Mouse (Mus musculus) cortical plate, adult 2 months (tissue): ENCODE data around the gene Samd13. TPM values are rescaled to one million over a fixed set of nuclear protein-coding genes. Genes with fewer than 3 reads are reported as not detected.

Experiments used
- H3K27ac ChIP-seq: fragments of 200-500 bp; 2 replicates; pipeline ENCODE4 v1.5.1; 2012; ENCODE audit warnings: low read length, control low read depth, inconsistent platforms; ENCODE audit not compliant: insufficient read depth
- H3K4me1 ChIP-seq: fragments of 200-500 bp; 2 replicates; pipeline ENCODE4 v1.6.1; 2011; ENCODE audit warnings: low read length; ENCODE audit not compliant: control insufficient read depth, insufficient read depth
- H3K4me3 ChIP-seq: fragments of 200-500 bp; 2 replicates; pipeline ENCODE4 v1.5.1; 2011; ENCODE audit warnings: mild to moderate bottlenecking, low read length, control low read depth; ENCODE audit not compliant: insufficient read depth
- CTCF ChIP-seq: fragments of 200-500 bp; IDR thresholded peaks from 2 replicates; pipeline ENCODE4 v1.5.1; 2011; ENCODE audit warnings: mild to moderate bottlenecking, control low read depth, low read length; ENCODE audit not compliant: insufficient read depth; ENCODE audit errors: extremely low read depth
- POLR2A ChIP-seq: fragments of 200-500 bp; IDR thresholded peaks from 2 replicates; pipeline ENCODE4 v1.6.1; 2011; ENCODE audit warnings: mild to moderate bottlenecking, low read length, control low read depth; ENCODE audit not compliant: insufficient read depth; ENCODE audit errors: extremely low read depth
- polyA plus RNA-seq: library from polyadenylated mRNA; depleted of rRNA; stranded (reverse); fragments of >200 nt; gene quantifications from 2 replicates; pipeline ENCODE4 v1.2.3, GENCODE M21; 2012

Samd13 gene
- polyA plus RNA-seq, 1 experiment = 0.54 TPM

DNA sequence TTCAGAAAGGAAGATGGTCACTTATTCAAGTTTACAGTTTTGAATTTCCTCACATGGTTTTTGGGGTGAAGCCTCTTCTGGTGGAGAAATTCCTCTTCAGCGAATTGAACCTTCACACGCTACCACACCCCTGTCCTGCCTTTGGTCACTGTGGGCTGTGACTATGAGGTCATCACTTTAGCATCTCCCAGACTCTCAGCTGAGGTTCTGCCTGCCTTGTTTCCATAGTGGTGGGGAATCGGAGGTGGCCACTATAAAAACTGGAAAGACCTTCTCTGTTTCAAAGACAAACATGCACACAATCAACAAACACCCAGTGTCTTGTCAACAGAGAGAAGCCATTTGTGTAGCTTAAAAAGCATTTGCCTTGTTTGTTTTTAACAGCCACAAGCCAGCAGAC is 34.2 kb downstream of the Samd13 start, which contains the start of gene 4930503B20Rik:
4930503B20Rik (minus strand) TSS at position 101 of the 400 bp plus-strand sequence.
- H3K27ac ChIP-seq = no peak within 1 kb of the TSS
- TF ChIP-seq CTCF = no peak
- no peak for TF ChIP-seq POLR2A
- H3K4me1 ChIP-seq = no peaks in the 10 kb centered on the region
- no peak within 1 kb of the TSS for H3K4me3 ChIP-seq

DNA sequence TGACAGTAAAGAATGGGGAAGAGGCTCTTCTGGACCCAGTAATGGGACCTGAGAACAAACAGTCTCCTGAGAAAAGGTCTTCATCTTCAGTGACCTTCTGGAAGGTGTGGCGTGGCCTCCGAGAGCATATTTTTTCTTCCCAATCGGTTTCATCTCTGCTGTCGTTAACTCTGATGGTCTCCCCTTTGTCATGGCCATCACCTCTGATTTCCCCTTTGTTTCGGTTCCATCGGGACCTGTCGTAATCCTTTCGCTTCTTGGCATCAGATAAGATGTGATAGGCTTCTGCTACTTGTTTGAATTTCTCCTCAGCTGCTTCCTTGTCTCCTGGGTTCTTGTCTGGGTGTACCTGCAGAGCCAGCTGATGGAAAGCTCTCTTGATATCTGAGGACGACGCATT is 34.7 kb downstream of the Samd13 start:
- Histone ChIP-seq H3K4me3 (no peak overlapping the region), H3K4me1 (no peaks in the 10 kb centered on the region), H3K27ac (no peak overlapping the region)
- TF ChIP-seq CTCF (no peak), POLR2A (no peak)

DNA sequence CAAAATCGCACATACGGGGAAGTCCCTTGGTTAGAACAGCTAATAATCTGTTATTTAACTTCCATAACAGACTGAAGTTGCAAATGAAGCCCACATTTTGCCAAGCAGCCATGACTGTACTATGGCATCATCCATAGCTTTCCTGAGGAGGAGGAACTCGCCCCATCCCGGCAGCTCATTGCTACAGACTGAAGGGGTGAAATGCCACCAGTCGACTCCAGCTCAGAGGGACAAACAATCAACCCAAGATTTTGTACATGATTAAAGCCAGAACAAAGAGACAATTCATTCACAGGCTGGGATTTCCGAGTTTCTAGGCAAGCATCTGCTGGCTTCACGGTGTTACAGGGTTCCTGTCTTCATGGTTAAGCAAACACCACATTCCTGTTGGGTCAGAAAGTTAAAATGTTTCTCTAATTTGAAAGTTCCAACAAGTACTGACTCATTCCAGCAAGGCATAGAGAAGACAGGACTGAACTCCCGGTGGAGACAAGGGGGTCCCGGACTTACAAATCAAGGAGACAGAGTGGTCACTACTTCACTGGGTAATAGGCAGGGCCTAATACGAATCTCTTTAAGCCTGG is 36.0 kb downstream of the Samd13 start:
- TF ChIP-seq CTCF (no peak), POLR2A (no peak)

DNA sequence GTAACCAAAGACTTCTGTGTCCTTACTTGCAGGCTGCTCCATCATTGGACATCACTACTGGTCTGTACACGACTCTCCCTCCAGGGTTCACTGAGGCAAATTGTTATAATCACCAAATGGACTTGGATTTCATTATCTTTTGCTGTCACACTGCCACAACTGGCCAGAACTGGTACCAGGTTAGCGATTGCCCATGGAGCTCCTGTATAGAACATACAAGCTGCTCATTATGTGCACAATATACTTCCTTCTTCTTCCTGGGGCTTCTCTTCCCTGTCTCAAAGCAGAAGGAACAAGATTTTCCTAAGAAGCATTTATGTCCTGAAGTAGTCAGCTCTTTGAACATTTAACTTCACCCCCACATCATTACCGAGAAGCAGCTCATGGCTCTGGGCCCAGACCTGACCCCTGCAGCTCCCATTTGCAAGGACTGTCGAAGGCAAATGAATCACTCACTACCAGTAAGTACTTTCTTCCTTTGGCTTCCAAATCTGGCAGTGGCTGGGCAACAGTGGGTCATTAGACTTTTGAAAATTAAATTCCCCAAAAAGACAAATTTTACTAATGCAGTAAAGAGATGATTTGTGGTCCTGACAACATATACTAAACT is 43.5 kb downstream of the Samd13 start:
- H3K27ac ChIP-seq = no peak overlapping the region
- TF ChIP-seq CTCF = no peak
- TF ChIP-seq POLR2A = no peak
- no peak overlapping the region for H3K4me3 ChIP-seq
- H3K4me1 ChIP-seq = no peaks in the 10 kb centered on the region

More for the DNA sequence above, 36.0 kb downstream of the Samd13 start:
- H3K4me3 ChIP-seq = no peak overlapping the region
- H3K27ac ChIP-seq = no peak overlapping the region
- H3K4me1 ChIP-seq = no peaks in the 10 kb centered on the region

DNA sequence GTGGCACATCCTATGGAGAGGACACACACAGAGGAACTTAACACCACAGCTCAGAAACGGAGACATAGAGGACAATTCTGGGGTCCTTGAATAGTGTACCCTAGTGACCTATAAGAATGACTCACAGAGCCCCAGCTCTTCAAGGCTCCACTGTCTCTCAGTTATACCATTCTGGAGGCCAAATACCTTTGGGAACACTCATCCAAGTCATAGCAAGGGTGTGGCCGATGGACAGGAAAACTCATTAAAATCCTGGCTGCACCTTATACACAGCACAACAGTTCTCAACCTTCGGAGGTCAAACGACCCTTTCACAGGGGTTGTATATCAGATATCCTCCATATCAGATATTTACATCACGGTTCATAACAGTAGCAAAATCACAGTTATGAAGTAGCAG is 52.9 kb downstream of the Samd13 start:
- Histone ChIP-seq H3K27ac (no peak overlapping the region), H3K4me3 (no peak overlapping the region), H3K4me1 (no peaks in the 10 kb centered on the region)
- no peak for TF ChIP-seq POLR2A
- TF ChIP-seq CTCF = no peak

DNA sequence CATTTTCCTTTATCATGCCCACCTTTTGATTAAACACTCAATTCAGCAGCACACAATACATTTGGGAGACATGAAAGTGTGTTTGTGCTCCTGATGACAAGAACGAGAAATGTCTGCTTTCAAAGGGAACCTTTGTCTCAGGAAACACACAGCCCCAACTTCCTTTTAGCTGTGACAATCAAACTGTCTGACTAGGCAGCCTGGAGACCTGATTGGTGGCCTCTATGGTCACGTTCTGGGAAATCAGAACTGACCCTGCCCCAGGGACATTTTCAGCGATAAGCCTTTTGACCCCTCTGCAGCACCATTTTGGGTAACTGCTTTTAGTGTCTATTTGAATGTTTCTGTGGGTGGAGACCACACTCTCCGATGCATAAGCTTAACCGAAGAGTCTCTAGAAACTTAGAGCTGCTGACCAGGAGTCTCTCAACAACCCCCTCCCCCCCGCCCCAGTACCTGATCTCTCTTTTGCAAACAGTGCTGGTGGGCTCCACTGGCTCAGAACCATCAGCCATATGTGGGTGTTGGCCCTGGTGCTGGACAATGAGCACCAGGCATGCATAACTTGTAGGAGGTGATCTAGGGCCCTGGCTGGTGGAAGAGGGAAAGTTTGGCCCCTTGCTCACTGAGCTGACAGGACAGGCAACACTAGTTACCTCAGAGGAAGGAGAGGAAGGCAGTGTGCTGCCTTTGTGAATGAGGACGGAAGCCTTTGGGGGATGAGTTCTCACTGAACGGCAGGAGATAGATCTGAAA is 57.0 kb downstream of the Samd13 start:
- TF ChIP-seq CTCF (no peak), POLR2A (no peak)
- peaks cover 2% of the 10 kb centered on the region; the same call in 1 of the 2 replicates for H3K4me1 ChIP-seq
- no peak overlapping the region for H3K4me3 ChIP-seq

DNA sequence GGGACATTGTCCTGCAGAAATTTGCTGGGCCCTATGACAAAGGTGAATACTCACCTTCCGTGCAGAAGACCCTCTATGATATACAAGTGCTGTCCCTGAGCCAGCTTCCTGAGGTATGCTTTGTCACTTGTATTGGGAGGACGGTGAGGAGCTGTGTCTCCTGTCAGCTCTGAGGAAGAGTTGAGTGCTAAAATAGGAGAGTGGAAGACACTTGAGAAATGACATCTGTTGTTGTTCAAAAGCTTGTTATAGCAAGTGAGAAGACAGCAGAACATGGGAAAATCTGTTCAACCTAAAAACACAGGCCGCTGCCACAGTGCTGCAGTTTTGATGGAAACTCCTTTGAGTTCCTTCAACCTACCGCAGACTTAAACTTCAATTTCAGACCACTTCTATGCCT is 59.6 kb downstream of the Samd13 start:
- H3K4me3 ChIP-seq = no peak overlapping the region
- peaks cover 9% of the 10 kb centered on the region for H3K4me1 ChIP-seq
- H3K27ac ChIP-seq = no peak overlapping the region
- TF ChIP-seq CTCF (no peak), POLR2A (no peak)

More for the DNA sequence above, 57.0 kb downstream of the Samd13 start:
- no peak overlapping the region for H3K27ac ChIP-seq

DNA sequence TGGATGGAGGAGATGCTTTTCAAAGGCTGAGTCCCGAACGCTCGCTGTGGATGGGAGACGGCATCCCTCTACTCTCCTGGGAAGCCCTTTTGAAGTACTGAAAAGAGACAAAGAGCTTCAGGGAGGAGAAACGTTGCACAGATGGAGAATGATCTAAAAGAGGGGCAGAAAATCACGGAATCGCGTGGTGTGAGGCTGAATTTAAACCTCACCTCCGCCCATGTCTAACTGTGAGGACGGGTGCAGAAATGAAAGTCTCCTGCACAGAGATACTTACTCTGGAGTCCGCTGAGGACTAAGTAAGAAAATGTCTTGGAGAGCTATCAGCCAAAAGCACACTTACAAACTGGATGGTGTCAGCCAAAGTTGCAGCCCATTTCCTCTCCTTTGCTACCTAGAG is 63.4 kb downstream of the Samd13 start:
- H3K4me3 ChIP-seq = no peak overlapping the region
- TF ChIP-seq CTCF = no peak
- TF ChIP-seq POLR2A = no peak
- H3K4me1 ChIP-seq = peaks cover 11% of the 10 kb centered on the region
- 0 out of 2 replicates have a peak overlapping the region, but pooled peaks have one; percentile 38 for H3K27ac ChIP-seq

DNA sequence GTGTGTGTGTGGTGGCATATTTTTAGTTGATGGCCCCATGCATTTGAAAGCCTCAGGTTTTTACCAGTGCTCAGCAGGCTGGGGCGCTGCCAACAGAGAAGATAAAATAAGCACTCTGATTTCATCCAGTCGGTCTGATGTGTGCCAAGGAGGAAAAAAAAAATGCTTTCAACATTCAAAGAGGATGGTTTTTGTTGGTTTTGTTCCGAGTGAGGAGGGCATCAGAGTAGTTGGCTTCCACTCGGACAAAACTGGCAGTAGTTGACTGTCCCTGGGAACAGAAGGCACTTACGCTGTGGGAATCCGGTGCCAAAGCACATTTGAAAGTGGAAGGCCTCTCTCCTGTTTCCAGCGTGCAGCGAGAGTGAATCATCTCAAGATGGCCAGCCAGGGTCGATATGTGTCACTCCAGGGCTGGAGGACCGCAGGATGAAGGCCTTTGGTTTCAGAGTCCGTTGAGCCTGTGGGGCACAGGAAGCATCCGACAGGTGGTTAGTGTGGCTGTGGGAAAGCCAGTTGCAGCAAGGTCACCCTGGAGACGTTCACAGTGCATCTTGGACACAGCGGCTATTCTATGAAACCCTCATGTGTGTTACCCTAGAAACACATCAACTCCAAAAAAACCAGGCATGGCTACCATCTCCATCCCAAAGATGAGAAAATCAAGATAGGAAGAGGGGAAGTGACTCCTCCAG is 64.7 kb downstream of the Samd13 start:
- Histone ChIP-seq H3K4me3 (no peak overlapping the region), H3K4me1 (peaks cover 11% of the 10 kb centered on the region), H3K27ac (peak overlapping the region; percentile 38; the same call in 1 of the 2 replicates)
- no peak for TF ChIP-seq POLR2A
- no peak for TF ChIP-seq CTCF
